Mouse (Mus musculus): ENCODE results near the gene Isl2. TPM values are rescaled to one million over a fixed set of nuclear protein-coding genes. Genes with fewer than 3 reads are reported as not detected.

Isl2 gene
- polyA plus RNA-seq (2012; rRNA removed): not detected in 2 replicates

DNA sequence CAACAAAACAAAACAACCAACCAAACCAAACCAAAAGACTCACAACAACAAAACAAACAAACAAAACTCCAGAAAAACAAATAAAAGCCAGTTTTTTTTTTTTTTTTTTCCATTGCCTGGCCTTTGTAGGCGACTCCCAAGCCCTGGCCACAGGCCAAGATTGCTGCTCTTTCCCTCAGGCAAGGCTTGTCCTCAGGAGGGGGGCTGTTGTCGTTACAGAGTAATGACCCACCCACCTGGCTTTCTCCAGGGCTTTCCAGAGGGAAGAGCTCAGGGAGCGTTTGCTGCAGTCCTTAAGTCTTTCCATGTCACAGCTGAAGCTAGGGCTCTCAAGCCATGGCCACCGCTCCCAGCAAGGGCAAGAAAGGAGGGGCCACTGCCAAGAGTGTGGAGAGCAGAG lies at the start of gene Isl2:
Gene Isl2, plus strand, starts transcription at position 296 of the 400 bp plus-strand sequence.
- DNase-seq (ENCODE audit: extremely low spot score in 1 of 2, low spot score in 1 of 2): no peak

DNA sequence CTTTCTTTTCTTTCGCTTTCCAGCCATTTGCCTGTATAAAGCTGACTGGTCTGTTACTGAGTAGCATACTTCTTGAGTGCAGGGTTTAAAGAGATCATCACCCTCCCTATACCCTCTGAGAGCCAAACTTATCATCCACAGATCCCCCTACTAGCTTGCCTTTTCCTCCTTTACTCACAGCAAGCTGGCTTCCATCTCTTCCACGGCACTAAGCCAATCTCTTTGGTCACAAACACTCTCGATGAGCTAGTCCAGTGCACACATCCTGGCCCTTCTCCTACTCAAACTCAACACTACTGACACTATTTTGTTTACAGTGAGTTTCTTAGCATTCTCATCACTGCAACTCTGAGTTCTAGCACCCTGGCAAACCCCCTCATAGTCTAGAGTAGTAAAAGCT lies 30.6 kb upstream of the Isl2 start:
- no peak for DNase-seq (ENCODE audit: extremely low spot score in 1 of 2, low spot score in 1 of 2)

DNA sequence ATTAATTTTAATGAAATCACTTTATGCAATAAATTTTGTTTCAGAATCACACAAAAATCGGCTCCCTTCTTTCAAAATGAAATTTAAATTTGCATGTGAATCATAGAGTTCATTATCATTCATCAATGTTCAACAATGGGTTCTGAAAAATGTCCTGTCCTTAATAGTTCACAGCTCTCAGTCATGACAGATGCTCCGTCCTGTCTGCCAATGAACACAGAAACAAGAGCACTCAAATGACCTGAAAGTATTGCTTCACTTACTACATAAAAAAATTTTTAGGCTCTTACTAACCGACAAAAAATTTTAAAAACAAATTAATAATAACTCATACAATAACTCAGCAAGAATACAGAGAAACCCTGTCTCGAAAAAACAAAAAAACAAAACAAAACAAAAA lies 29.8 kb upstream of the Isl2 start:
- DNase-seq (ENCODE audit: extremely low spot score in 1 of 2, low spot score in 1 of 2): no peak

DNA sequence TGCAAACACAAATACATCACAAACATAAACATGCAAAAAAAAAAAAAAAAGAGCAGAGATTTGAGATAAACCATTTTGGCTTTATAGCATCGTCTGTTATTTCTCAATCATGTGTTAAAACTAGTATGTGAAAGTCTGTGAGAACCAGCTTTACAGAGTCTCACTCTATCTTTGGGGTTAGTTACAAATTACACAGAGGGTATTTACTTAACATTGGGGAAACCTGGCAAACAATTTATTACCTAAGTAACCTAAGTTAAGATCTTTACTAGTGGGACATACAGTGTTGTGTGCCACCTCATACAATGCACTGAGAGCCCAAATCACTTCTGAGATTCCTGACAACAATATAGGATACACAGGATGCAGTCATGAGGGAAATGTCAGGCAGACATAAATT lies 28.7 kb upstream of the Isl2 start:
- no peak for DNase-seq (ENCODE audit: extremely low spot score in 1 of 2, low spot score in 1 of 2)

DNA sequence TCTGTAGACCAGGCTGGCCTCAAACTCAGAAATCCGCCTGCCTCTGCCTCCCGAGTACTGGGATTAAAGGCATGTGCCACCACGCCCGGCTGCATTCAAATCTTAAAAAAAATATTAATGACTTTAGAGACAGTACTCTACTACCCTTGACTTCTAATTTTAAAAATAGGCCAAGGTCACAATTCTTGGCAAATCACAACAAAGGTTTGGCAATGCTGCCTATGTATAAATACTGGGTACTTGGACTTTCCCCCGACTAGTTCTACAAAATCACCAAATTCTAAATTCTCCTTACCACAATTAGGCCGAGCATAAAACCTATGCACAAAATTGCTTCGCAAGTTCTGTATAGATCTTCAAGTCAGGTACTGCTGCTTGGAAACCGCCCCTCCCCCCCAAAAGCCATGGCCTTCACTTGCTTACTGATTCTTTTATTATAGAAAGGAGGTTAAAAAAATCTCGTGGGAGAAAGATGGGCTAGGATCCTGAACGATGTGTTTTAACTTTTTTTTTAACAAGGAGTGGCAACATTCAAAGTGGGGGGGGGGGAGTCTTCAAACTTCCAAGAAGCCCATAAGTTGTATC lies 27.7 kb upstream of the Isl2 start:
- DNase-seq (ENCODE audit: extremely low spot score in 1 of 2, low spot score in 1 of 2): no peak

DNA sequence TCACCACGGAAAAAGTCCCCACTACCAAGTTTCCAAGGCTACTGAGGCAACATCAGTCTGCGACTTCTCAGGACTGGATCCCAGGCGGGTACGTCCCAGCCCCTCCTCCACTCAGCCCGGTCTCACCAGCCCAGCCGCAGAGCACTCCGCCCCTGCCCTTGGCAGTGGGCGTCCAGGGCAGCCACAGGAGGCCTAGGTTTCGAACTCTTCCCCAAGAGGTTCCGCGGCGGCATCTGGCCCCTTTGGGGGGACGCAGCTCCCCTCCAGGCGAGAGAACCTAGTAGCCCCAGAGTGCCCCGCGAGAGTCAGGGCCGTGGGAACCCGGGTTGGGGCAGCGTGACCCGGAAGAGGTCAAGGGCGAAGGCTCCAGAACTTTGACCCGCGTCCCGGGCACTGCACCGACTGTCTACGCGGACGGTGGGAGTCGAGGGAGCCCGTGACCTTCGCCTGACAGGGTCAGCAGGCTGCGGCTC lies 26.9 kb upstream of the Isl2 start:
- DNase-seq (ENCODE audit: extremely low spot score in 1 of 2, low spot score in 1 of 2): peak; percentile 15 to 30

DNA sequence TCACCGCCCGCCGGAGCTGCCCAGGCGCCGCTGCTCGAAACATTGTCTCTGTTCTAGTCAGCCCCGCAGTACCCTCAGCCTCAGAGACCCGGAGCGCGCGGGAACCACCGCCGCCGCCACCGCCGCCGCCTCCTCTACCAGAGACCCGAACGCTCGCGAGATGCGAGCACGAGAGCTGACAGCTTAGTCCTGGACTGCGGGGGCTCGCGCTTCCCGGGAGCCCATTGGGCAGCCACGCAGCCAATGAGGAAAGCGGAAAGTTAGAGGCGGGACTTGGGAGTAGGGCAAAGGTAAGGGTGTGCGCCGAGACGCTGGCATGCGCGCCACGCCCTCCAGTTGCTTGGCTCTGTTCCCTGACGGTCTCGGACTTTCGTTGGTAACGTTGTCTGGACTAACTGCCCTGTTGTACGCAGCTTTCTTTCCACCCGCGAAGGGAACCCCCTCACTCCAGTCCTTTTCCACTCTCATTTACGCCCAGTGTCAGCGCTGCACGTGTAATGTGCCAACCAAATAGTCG lies 26.4 kb upstream of the Isl2 start, which contains the start of gene Etfa:
Gene Etfa, minus strand, starts transcription at position 217 of the 517 bp plus-strand sequence.
- peak; percentile 91 to 95 for DNase-seq (ENCODE audit: extremely low spot score in 1 of 2, low spot score in 1 of 2)

DNA sequence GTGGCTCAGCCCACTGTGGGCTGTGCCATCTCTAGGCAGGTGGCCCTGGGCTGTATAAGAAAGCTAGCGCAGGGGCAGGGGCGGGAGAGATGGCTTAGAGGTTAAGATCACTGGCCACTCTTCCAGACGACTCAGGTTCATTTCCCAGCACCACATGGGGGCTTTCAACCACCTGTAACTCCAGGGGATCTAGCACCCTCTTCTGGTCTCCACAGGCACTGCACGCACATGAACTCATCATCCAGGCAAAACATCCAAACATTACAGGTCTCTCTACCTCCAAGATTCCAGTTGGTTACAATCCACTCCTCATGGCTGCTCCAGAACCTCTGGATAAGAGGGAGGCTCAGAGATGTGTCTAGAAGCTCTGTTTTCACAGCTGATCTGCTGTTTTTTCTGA lies 12.8 kb upstream of the Isl2 start:
- no peak for DNase-seq (ENCODE audit: extremely low spot score in 1 of 2, low spot score in 1 of 2)

DNA sequence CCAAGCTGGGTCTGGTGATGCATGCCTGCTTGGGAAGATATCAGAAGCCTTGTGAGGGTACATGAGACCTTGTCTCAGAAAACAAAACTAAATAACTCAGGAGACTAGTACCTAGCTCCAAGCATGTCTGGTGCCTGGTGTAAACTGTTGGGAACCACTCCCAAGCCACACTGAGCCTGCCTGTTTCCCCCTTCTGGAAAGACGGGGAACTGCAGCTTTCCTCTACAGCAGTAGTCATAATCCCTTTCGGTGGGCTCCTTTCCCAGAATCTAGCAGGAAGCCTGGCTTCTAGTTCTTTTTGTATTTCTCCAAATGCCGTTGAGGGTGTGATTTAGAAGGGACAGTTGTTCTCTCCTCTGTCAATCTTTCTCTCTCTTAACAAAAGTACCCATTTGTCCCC lies 2.6 kb upstream of the Isl2 start:
- DNase-seq (ENCODE audit: extremely low spot score in 1 of 2, low spot score in 1 of 2): peak in 1 of 2 experiments; percentile 60

DNA sequence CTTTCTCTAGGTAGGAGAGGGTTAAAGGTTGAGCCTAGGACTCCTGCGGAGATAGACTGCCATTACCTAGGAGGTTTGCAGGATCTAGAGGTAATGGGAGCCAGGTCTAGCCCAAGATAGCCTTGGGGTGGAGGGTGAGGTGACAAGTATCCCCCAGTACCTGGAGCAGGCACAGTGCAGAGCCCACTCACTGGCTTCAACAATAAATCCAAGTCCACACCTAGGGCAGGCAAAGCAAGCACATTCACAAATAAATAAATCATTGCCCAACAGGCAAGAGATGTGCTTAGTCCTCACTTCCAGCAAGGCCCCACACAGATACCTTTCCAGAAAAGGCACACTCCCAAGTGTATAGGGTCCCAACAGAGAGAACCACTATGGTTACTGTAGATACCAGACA lies 534 bp downstream of the Isl2 start:
- no peak for DNase-seq (ENCODE audit: extremely low spot score in 1 of 2, low spot score in 1 of 2)

DNA sequence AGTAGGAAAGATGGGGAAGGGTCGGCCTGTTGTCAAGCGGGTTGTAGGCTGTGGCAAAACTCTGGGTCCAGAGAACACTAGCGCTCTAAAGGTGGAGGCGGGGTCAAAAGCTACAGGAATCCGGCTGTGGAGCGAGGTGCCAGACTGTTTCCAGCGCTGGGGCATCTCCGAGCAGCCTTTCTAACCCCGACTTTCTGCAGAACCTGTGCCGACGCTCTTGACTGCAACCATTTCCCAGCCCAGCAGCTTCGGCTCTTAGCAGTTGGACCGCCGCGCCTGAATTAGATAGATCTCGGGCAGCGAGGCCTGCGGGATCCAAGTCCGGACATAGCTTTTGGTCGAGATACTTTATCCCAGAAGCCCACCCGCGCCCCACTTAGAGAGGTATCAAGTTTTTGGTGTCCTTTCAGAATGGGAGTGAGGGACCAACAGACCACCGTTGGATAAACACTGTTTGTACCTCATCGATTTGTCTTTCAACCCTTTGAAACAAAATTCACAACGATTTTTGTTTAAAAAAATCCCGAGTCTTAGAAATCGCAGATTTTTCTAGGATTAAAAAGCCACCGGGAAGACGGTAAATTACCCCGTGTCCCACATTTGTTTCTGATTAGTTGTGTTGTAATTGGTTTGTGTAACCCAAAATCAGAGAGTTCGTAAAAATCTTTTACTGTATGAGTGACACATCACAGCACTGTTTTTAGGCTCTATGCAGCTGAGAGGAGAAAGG lies 1.4 kb downstream of the Isl2 start:
- DNase-seq (ENCODE audit: extremely low spot score in 1 of 2, low spot score in 1 of 2): no peak

DNA sequence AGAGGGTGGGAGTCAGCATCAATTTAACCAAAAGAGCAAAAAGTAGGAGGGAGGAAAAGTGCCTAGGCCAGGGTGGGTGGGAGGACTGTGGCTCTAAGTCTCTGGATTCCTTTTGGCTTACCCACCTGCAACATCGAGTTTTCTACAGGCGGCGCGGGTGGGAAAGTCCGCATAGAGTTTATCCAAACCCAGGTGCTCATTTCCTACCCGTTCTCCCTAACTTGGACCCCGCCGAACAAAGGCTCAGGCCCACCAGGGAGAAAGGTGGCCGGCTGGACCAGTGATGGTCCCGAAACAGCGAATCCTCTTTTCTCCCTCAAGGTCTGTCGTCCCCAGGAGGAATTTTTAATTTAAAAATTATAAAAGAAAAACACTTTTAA lies 1.9 kb downstream of the Isl2 start:
- DNase-seq (ENCODE audit: extremely low spot score in 1 of 2, low spot score in 1 of 2): no peak

DNA sequence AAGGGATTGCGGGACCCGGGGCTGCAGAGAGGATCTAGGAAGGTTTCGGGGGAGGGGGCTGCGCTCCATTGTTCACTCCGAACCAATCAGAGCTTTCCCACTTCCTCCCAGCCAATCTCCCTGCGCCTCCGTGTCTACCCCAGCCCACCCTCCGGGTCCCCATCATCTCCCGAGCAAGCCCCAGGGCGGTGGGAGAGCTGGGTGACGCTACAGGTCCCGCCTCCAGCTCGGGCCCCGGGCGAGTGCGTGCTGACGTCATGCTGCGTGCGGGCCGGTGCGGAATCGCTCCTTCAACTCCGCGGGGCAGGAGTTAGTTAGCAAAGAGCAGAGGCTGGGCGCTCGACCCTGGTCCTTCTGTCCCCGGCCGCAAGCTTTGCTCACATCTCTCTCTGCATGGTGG lies 2.4 kb downstream of the Isl2 start:
- DNase-seq (ENCODE audit: extremely low spot score in 1 of 2, low spot score in 1 of 2): no peak

DNA sequence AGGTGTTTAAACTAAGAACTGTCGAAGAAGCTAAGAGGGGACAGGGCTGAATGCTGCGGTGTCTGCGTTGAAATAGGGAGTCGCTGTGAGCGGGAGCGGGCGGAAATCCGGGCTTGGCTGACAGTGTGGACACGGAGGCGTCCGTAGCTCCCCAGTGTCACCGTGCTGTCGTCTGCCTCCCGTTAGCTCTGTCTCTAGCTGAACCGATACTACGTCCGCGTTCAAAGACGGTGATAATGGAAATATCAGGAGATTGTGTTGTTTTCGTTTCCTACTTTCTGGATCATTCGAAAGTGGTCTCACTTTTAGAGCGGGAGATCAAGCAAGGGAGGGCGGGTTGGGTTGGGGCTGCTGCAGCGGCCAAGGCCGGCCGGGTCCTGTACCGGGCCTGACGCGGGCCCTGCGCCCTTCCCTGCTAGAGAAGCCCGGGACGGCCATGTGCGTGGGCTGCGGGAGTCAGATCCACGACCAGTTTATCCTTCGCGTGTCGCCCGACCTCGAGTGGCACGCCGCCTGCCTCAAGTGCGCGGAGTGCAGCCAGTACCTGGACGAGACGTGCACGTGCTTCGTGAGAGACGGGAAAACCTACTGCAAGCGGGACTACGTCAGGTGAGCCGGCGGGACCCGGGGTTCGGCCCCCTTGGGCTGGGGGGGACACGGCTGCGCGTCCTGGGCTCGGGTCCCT lies 3.4 kb downstream of the Isl2 start:
- no peak for DNase-seq (ENCODE audit: extremely low spot score in 1 of 2, low spot score in 1 of 2)

DNA sequence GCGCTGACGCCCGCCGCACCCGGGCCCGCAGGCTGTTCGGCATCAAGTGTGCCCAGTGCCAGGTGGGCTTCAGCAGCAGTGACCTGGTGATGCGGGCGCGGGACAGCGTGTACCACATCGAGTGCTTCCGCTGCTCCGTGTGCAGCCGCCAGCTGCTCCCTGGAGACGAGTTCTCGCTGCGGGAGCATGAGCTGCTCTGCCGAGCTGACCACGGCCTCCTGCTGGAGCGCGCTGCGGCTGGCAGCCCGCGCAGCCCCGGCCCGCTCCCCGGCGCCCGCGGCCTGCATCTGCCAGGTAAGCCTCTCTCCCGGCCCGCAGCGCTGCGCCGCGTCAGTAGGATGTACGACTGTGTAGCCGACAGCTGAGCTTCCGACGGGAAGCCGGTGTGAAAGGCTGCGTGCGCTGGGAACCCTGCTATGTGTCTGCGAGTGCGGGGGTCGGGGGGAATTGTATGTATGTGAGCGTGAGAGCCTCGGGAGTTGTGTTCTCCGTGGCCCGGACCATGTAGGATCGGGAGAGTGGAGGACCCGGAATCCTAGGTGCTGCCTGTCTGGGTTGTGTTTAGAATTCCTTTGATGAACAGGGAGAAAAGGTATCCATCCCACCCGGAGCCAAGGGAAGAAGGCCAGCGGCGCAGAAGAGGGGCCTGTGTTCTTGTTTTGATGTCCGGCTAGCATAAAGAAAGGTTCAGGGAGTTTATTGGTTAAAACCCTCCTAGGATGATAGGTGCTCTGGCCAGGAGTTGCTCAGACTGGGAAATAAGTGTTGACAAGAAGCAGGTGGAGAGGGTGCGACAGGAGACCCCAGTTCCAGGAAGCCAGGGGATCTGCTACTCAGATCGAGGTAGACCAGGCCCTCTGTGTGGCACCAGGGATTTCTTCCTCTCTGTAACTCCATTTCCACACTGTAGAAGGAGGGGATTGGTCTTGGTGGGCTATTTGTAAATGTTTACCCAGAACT lies 4.2 kb downstream of the Isl2 start:
- DNase-seq (ENCODE audit: extremely low spot score in 1 of 2, low spot score in 1 of 2): no peak

DNA sequence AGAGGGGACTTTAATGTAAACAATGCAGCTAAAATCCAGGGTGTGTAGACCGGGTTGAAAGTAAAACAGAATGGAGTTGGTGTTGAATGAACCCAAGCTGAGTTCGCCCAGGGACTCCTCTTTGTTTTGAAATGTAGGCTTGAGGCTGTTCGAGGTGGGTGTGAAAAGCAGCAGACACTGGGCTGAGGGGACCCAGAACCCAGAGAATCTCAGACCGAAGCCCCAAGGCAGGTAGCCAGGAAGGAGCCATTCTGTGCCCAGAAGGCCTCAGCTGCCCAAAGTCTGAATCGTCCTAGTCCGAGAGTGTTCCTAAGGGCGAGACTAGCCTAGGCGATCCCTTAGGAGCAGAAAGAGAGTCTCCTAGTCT lies 4.8 kb downstream of the Isl2 start:
- no peak for DNase-seq (ENCODE audit: extremely low spot score in 1 of 2, low spot score in 1 of 2)

DNA sequence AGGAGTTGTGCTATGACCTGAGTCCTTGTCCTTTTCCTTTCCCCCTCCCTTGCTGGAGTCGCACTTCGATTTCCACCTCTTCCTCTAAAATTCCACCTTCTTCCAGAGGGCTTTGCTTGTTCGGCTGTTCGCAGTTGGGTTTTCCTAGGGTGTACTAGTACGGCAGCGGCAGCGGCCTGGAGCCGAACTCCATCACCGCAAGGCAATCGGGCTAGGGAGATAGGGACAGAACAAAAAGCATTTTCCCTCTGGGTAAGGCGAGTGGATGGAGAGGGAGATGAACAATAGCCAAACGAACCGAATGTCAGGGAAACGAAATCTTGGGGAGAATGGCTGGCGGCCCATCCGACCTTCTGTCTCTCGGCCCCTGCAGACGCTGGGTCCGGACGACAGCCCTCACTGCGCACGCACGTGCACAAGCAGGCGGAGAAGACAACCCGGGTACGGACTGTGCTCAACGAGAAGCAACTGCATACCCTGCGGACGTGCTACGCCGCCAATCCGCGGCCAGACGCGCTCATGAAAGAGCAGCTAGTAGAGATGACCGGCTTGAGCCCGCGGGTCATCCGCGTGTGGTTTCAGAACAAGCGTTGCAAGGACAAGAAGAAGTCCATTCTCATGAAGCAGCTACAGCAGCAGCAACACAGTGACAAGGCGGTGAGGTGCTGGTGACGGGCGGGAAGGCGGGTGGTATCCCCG lies 5.4 kb downstream of the Isl2 start:
- no peak for DNase-seq (ENCODE audit: extremely low spot score in 1 of 2, low spot score in 1 of 2)

DNA sequence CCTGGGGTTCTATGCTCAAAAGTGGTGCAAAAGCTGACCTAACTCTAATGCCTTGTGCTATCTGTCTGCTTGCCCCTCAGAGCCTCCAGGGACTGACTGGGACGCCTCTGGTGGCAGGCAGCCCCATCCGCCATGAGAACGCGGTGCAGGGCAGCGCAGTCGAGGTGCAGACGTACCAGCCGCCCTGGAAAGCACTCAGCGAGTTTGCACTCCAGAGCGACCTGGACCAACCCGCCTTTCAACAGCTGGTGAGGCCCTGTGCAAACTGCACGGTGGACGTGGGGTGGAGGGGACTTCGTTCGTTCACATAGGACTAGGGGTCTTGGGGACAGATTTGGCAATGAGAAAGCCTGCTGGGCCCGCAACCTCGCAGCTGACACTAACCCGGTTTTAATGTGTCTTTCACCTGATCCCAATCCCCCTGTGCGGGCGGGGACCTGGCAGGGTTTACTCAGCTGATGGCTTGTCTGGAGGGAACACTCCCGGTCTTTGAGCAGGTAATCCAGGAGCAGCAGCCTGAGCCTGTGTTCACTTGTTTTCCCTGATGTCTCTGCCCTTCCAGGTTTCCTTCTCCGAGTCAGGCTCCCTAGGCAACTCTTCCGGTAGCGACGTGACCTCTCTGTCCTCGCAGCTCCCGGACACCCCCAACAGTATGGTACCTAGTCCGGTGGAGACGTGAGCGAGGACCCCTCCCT lies 6.5 kb downstream of the Isl2 start:
- no peak for DNase-seq (ENCODE audit: extremely low spot score in 1 of 2, low spot score in 1 of 2)

DNA sequence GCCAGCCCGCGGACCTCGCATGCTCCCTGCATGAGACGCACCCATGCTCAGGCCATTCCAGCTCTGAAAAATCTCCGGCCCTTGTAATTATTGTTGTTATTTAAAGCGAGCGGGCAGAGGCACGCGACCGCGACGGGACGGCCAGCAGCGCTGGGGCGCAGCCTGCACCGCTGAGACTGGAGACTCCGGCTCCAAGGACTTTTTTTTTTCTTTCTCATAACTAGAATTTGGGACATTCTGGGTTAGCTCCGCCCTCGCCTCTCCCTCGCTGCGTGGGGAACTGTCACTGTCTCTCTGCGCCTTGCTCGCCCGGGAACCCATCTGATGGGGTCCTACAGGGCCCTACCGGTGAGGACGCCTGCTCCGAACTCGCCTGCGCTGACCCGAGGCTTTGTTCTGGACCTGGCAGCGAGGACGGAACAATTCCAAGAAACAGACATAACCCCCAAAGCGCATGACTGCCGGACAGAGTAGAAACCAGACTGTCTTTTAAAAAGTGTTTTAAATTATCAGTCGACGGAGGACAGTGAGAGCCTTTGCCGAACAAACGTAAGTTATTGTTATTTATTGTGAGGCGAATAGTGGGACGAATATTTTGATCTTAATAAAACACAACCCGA lies 7.2 kb downstream of the Isl2 start:
- DNase-seq (ENCODE audit: extremely low spot score in 1 of 2, low spot score in 1 of 2): no peak
